Mouse (Mus musculus): ENCODE results near the gene Shroom3.

DNA sequence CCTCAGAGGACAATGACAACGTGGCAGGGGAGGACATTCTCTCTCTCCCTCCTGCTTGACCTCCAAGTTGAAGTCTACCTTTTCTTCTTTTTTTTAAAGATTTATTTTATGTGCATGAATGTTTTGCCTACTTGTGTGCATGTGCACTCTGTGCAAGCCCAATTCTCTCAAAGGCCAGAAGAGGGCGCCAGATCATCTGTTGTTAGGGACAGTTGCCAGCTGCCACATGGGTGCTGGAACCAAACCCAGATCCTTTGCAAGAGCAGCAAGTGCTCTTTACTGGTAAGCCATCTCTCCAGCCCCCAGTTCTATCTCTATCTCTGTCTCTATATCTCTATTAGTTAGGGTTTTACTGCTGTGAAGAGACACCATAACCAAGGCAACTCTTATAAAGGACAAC lies 300.7 kb downstream of the Shroom3 start:
- TF ChIP-seq POLR2A (IDR thresholded peaks at IDR 0.05; ENCODE audit: borderline replicate concordance, low read depth, low read length) (no peak), CTCF (IDR thresholded peaks at IDR 0.05; ENCODE audit: low read depth, low read length) (peak; percentile 55)

All from bone marrow macrophage, adult 2 months (primary cell).